Mouse (Mus musculus) cortical plate, adult 2 months (tissue): ENCODE measurements around the gene Rnf212b.
A peak's percentile ranks its signal among the peaks of the same experiment; 100 is the strongest.

Experiments
- CTCF ChIP-seq: fragments of 200-500 bp; IDR thresholded peaks from 2 replicates; pipeline ENCODE4 v1.5.1; 2011; ENCODE audit warnings: mild to moderate bottlenecking, control low read depth, low read length; ENCODE audit not compliant: insufficient read depth; ENCODE audit errors: extremely low read depth
- POLR2A ChIP-seq: fragments of 200-500 bp; IDR thresholded peaks from 2 replicates; pipeline ENCODE4 v1.6.1; 2011; ENCODE audit warnings: mild to moderate bottlenecking, low read length, control low read depth; ENCODE audit not compliant: insufficient read depth; ENCODE audit errors: extremely low read depth

GRCm38 (mm10) chr14:54780836-54781609, 32.9 kb upstream of the Rnf212b start:
- TF ChIP-seq POLR2A (peak; percentile 74), CTCF (no peak)
